Mouse (Mus musculus): ENCODE measurements around the gene Lrrc1.

DNA sequence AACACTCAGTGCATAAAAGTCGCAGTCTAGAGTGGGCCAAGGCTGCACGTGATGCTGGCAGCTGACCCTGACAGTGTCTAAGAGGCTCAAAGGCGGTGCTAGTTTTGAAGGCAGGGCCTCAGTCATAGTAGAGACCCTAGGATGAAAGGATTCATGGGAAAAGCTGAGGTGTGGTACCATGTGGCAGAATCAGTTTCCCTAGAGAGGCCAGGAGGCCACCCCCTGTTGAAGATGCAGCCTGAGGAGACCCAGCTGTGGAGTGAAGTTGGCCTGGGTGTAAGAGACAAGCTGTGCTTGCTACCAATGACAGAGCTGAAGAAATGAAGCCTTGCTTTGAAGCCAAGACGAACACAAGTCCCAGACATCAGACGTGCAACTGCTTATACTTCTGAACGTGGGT, 107.5 kb downstream of the Lrrc1 start:
- TF ChIP-seq CTCF (IDR thresholded peaks at IDR 0.05; ENCODE audit: control insufficient read depth, insufficient read depth, insufficient read length) (no peak), MAX (IDR thresholded peaks at IDR 0.05) (no peak), CEBPB (IDR thresholded peaks at IDR 0.05; ENCODE audit: low read depth) (no peak), USF1 (IDR thresholded peaks at IDR 0.05; ENCODE audit: low read depth) (no peak), MYOD1 (IDR thresholded peaks at IDR 0.05; ENCODE audit: control insufficient read depth, insufficient read length, low read depth) (no peak), MYOG (IDR thresholded peaks at IDR 0.05; ENCODE audit: control insufficient read depth, extremely low read depth, insufficient read length) (no peak)
